Mouse (Mus musculus) urinary bladder, postnatal 4 days (tissue): ENCODE measurements at regions not wholly inside any gene's neighbourhood (a gene's known extent, or its start where the extent isn't known, plus 50 kb on each side); places are given as distances from the start of the nearest gene placed in this dataset.
"Not testable (repeated sequence)": the region's sequence is repeated elsewhere in the genome, so short reads cannot be mapped to it uniquely, and the experiment has no call there.

ENCODE experiments used
- DNase-seq, 2 experiments: peaks; one replicate each; pipeline ENCODE4 v3.0.0; 2021 to 2022; ENCODE audit warnings: low spot score in 2 of 2

DNA sequence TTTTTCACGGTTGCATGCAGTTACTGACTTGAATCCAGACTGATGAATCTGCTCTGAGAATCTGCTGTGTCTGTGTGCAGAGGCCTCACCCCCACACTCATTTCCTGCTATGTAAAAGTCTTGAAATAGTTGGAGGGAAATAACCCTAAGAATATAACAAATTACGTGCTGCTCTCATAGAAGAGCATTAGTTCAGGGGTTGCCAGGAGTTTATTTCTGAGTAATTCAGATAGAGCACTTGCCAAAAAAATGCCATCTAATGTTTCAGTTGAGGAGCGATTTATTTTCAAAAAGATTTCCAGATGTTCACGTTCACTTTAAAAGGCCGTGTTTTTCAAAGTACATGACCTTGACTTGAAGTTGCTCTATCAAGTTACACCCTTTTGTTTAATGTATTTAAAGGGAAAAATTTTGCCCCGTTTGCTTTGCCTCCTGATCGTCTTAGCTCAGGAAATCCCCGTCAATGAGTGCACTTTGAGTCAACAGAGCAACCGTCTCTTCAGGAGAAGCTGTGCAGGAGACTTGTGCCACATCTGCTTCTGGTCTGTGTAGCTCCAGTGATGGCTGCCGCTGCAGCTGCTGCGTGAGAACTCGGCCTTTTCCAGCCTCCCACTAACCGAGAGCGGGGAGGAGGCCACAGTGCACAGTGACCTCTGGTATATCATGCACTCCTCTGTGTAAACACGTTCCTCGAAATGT, 50.9 kb upstream of the Sec61g start:
- DNase-seq: no peak

DNA sequence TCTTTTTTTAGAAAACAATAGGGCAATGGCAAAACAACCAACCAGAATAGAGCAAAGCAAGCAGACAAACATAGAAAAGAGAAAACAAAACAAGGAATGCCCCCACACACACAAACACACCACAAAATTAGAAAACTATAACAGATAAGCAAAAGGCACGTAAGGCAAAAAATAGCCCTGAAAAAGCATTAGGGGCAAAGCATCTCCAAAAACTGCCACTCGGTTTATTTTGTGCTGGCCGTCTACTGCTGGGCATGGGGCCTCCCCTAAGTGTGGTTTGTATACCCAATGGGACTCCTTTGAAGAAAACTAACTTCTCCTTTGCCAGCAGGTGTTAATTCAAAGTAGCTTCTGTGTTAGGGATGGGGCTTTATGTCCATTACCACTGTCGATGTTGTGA, 53.4 kb upstream of the Sec61g start:
- DNase-seq: no peak

DNA sequence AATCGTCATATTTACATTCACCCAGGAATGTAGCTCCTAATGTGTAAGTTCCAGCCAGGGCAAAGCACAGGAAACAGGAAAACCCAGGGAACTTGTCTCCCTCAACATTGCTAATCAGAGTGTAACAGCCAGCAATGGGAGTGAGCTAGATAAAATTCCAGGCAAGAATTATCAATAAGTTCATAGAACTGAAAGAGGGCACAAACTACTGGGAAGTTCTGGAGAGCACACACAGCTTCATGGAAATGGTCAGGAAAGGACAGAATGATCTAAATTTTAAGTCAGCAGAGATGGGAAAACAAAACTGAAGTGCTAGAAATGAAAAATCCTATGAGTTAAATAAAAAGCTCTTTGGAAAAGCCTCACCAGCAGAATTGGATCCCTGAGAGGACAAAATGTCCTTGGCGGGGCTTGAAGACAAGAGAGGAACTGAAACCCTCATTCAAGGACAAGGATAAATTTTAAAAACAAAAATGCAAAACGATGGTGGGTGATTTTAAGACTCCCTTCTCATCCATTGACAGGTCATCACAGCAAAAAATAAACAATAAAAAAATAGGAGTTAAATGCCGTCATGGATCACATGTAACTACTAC, 80.9 kb upstream of the Sec61g start:
- no peak for DNase-seq

DNA sequence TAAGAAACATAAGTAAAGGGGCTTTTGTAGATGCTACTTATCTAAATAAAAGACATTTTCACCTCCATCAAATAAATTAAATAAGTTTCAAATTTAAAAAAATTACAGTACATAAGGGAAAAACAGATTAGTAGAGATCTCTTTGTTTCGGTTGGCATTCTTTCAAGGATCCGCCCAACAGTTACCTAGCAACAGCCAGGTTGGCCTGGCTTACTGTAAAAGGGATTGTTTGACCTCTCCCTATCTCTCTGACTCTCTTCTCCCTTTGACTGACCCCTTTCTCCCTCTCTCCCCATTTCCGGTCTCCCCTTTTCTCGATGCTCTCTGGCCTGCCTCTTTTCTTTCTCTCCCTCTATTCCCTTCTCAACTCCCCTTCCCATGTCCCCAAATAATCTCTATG, 82.3 kb upstream of the Sec61g start:
- no peak for DNase-seq

DNA sequence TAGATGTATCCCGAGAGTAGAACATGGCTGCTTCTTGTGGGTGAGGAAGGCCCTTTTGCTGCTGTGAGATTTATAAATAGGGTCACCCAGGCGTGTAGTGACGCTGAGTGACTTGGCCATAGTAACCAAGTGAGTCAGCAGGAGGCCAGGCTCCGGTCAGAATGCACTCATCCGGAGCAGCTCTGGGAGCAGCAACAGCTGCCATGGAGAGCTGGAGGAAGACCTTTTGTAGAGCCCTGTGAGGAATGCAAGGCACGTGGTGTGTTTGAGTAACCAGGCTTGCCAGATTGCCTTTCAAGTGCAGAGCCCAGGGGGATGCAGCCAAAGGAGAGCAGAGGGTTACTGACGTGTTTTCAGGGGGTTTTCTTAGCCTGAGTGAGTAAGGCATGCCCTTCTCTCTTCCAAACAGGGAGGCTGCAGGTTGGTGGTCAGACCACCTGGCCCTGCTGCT, 83.2 kb upstream of the Sec61g start:
- DNase-seq: peak; percentile 50 to 60

DNA sequence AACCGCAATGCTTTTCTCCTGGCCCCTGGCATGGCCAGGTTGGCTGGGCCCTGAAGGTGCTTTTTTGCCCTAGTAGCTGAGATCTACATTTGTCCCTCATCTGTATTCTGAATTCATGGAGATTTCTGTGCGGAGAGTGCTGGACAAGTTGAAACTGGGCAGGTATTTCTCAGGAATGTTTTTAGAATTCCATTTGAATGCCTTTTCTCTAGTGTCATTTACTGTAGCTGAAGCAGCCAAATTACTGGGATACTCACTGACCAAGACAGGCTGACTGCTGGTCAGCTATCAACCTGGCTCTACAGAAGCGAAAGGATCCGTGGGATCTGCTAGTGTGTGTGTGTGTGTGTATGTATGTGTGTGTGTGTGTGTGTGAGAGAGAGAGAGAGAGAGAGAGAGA, 83.7 kb upstream of the Sec61g start:
- DNase-seq: no peak

DNA sequence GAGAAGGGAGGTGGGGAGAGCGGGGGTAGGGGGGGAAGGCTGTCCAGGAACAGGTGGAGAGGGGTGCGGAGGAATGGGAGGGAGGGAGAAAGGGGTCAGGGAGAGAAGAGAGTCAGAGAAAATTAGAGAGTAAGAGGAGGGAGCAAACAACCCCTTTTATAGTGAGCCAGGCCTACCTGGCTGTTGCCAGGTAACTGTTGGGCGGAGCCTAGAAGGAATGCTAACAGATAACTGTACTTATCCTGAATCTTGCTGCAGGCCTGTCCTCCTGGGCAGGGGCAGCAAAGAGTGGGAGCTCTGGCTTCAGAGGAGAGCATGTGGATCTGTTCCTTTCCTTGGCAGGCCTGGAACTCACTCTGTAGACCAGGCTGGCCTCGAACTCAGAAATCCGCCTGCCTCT, 84.5 kb upstream of the Sec61g start:
- no peak for DNase-seq

DNA sequence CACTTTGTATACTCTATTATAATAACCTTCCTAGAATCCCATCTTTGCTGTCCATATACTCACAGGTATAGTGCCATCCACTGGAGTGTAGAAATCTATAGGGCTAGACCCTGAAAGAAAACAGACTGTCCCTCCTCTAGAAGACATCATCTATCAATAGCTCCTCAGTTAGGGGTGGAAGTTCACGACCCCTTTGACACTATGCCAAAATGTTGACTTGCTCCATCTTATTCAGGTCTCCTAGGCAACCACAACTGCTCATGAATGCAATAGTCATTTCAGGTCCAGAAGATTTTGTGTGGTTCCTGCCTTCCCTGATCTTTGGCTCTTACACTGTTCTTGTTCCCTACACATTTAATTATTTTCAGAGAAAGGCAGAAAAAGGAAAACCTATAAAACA, 86.5 kb upstream of the Sec61g start:
- no peak for DNase-seq

DNA sequence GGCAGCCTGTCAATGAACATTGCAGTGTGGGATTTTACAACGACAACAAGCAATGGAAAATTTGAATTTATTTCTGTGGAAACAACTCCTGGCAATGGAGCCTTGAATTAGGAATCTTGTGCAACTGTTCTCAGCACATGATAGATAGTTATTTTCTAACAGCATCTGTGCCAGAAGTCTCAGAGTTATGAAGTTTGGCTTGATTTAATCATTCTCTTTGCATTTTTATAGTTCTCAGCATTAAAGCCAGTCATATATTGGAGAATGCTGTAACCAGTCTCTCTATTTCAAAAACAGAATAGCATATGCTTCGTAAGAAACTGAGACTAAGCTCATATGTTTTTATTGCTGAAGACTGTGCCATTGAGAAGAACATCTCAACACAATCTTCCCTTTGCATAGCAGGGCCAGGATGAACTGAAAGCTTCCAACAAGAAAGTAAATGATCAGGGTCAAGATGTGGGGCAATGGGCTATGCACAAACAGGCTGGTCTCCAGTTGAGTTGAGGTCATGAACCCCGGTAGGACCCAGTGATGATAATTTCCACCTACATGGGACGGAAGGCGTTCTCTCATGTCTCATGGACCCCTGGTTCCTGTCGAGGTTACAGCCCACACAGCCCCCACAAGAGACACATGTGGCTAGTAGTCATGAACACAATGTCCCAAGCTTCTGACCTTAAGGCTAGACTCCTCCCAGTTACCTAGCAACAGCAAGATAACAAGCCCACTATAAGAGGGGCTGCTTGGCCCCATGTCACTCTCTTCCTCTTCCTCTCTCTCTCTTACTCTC, 89.0 kb upstream of the Sec61g start:
- no peak for DNase-seq

DNA sequence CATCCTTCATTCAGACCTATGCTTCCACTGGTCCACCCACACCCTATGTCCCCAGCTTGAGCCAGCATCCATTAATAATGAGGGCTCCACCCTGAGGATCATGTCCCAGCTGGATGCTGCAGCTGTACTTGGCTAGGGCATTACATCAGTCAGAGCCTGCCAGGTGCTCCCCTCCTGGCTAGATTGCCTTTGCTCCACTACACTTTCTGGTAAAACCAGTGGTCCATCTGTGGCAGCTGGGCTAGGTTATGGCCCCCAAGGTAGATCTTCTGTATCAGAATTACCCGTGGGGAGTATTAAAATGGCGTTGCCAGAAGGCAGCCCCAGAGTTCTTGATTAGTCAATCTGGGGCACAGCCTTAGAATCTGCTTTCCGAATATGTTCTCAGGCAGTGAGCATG, 94.7 kb upstream of the Sec61g start:
- no peak for DNase-seq

DNA sequence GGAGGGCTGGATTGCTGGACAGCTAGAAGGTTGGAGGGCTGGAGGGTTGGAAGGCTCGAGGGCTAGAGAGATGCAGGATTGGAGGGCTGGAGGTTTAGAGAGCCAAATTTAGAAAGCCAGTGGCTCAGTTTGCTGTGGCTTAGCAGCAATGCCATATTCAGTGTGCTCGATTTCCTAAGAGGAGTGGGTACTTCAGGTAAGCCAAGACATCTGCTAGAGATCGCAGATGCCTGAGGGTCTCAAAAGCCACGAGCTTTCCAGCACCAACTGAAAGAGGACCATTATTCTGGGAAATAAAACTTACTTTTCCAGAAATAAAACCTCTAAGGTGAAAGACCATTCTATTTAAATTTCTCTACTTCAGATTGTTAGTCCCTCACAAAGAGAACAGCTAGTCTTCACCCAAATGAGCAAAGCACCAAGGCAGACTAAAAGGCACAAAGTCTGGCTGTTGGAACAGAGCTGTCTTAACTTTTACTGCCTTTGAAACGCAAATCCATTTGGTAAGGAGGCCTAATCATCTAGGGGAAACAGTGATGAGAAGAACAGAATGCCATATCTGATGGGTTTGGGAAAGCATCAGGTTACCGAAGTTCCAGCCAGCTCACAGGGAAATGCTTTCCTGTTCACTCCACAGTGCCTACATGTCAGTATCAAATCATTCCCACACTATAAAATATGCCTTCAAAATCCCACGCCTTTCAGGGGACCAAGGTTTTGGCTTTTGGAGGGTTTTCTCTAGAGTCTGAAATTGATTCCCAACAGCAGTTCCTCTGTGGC, 98.3 kb upstream of the Sec61g start:
- no peak for DNase-seq

DNA sequence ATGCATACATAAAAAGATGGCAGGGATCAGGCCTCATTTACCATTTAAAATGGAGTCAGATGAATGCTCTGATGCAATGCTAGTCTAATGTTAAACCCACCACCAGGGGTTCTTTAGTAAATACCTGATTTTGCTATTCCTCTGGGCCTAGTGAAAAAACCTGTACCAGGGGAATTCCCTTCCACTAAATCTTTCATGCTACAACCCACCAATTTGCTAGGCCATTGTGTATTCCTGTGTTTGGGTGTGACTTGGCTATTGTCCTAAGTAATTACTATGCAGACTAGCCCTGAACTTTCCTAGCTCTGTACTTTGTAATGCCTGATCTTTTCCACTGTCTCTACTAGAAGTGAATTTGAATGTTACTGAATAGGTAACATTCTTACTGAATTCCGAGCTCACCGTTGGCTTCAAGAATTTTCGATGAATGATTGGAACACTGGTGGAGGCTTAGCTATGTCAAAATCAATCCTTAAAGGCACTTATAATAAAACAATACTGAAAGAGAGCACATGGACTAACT, 99.7 kb upstream of the Sec61g start:
- not testable (repeated sequence) for DNase-seq

DNA sequence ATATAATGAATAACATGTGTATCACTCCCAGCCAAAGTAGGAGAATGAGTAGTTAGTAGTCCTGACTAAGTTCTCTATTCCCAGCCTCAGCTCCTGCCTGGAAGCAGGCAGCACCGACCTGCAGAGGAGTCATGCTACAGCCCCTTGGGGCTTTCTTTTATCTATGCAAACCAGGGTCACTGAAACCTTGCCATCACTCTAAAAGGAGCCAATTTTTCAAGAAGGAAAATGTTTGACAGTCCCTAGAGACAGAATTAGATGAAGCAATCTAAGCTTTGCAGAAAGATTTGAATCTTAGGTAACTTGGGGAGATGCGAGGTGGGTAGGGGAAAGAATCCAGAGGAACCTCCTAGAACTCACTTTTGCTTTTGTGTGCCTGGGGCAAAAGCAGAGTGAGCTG, 103.5 kb upstream of the Sec61g start:
- DNase-seq: no peak

DNA sequence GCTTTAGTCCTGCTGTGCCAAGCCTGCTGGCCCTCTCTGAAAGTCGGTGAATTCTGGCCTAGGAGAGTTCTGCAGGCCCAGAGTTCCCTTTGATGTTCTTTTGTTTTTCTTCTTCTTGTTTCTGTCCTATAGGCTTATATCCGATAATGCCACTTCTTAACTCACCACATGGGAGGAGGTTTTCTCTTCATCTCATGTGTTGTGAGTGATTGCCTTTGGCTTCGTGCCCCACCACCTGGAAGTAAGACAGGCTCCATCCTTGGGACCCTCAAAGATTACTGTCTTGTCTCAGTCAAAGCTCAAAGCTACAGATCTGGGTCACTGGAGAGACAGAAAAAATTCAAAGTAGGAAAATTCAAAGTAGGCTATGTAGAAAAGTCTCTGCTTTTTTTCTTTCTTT, 104.2 kb upstream of the Sec61g start:
- no peak for DNase-seq

DNA sequence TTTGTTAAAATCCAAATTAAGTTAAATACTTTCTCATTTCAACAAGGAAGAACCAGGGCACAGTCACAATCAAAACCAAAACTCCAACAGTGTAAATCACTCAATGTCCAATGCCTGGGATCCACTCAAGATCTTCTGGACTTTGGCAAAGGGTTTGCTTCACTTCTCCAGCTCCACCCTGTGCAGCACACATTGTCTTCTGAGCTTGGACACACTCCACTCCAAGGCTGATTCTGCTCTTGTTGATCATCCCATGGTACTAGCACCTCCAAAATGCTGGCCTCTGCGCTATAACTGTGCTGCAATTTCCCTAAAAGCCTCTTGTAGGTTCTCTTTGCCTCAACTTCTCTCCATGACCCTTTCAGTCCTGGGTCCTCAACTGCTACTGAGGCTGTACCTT, 111.5 kb upstream of the Sec61g start:
- DNase-seq: no peak

DNA sequence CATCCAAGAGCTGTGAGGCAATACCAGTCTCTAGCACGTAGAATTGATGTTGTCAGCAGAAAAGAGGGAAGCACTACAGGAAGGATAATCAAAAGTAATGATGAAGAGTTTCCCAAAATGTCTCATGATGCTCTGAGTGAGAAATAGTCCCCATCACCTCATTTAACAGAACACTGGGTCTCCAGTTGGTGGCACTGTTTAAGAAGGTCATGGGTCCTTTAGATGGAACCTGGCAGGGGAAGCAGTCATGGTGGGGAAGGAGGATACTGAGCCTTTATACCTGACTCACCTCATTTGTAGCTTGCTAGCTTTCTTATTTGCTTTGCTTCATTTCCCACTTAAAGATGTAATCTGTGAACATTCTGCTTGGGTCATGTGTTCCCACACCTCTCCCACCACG, 115.4 kb upstream of the Sec61g start:
- no peak for DNase-seq

DNA sequence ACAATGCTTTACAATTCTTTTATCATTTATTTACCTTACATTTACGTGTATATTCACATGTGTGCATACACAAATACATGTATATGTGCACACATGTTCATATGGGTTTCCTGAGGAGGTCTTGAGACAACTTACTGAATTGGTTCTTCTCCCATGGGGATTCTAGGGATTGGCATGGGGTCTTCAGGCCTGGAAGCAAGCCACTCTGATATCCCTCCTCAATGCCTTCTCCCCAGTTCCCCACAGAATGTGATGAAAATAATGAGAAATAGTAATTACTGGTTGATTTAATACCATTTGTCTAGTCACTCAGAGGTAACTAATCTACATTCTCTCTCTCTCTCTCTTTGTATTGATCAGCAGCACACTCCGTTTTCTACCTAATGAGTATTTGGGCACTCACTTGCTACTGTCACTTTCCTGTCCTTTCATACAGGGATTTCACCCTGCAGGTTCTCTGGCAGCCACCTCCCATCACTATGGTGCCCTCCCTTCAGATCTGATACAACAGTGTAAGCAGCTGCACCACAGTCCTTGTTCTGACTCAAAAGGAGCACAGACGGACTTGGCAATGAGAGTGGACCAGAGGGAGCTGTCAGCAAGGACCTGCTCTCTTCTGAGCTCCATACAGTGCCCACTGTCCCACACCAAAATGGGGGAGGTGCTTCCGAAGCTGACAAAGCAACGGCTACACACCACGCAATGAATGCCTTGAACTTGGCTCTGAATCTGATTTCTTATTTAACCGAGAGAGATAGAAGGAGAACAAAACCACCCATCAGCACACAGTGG, 119.2 kb upstream of the Sec61g start:
- no peak for DNase-seq

DNA sequence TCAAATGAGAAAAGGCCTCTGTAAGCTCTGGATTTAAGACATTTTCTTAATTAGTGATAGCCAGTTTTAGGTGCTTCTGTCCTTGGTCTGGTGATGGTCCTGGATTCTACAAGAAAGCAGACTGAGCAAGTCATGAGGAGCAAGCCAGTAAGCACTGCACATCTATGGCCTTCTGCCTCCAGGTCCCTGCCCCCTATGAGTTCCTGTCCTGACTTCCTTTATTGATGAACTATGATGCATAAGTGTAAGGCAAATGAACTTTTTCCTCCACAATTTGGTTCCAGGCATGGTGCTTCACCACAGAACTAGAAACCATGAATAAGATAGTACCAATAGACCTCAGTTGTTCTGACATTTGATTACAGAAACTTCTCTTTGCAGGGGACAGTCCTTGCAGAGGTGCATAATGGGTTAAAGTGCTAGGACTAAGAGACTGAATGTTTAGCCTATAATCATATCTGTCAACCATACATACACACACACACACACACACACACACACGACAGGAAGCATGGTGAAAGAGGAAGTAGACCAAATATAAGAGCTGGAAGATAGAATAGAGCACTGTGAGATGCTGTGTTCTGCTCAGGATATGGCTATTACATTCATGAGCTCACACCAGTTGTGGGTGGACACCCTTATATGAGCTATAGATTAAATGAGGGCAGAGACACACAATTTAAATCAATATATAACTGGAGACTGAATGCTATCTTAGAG, 121.3 kb upstream of the Sec61g start:
- no peak for DNase-seq

DNA sequence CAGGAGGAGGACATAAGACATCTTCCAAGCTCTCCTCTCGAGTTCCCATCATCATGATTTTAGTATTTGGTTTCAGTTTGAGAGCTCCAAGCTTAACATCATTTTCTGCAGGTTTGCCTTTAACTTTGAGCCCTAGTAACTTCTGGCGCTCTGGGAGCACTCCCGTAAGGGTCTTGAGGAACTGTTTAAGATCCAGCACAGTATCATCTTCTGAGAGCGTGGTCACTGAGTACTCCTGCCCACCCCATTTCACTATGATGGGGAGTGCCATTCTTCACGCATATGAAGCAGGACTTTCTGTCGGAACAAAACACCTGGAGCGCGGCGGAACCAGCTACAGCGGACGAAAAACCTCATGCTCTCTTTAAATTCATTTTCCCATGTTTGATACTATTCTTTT, 116.2 kb upstream of the Egfr start:
- not testable (repeated sequence) for DNase-seq

DNA sequence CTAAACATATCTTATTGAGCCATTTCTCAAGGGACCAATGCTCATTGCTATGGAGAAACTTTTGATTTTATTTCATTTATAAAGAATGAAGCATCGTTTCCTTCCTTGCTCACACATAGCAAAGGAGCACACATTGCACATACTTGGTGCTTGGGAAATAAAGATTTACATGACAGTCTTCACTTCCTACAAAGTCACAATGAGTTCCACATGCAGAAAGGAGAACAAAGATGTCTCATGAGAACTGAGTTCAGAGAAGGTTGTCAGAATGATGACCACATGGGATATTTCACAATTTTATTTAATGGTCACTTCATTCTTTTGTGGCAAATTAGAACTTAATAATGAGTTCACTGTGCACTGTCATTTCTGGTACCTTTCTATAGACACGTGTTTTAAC, 114.3 kb upstream of the Egfr start:
- DNase-seq: no peak

DNA sequence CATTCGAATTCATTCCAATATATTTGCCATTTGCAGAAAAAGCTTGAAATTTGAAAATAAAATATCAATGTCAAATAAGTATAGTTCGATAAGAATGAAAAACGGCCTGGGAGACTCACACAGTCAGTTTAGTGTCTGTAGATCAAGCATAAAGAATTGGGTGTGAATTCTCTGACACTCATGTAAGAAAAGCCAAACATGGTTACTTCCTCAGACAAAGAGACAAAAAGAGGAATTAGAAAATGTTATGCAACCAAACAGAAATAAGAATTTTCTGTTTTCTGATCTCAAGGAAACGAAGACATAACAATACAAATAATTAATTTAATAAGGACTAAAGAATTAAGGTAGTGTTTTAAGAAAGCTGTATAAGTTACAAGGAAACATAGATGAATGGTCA, 113.7 kb upstream of the Egfr start:
- no peak for DNase-seq
